Mouse (Mus musculus) ovary, adult 10 weeks (tissue): Measurements from ENCODE around the gene Tcf23. TPM values are rescaled to one million over a fixed set of nuclear protein-coding genes. Genes with fewer than 3 reads are reported as not detected.

ENCODE experiments used
- polyA plus RNA-seq: library from polyadenylated mRNA; stranded (reverse); fragments of 350-450 nt; fragmentation: Illumina TruSeq; extraction: RNeasy Lipid Tissue Mini Kit (QIAGEN cat#74804); gene quantifications from one replicate; pipeline ENCODE4 v1.2.3, GENCODE M21; 2014

Tcf23 gene
- polyA plus RNA-seq, result 4.5 TPM

GRCm38 (mm10) chr5:30968416-30968815, at the start of gene Tcf23:
Gene Tcf23 (plus strand): TSS chr5:30968662.

GRCm38 (mm10) chr5:30921256-30922033, 47.0 kb upstream of the Tcf23 start, which contains the start of gene Khk:
Gene Khk (plus strand): TSS chr5:30921431.

GRCm38 (mm10) chr5:30944956-30945781, 23.3 kb upstream of the Tcf23 start, which contains the start of gene Cgref1:
Gene Cgref1 (minus strand): TSS chr5:30945591.

GRCm38 (mm10) chr5:30959966-30960501, 8.4 kb upstream of the Tcf23 start, which contains the start of gene Preb:
Gene Preb (minus strand): TSS chr5:30960361.

Other genes starting within 250 kb of the Tcf23 start
- gene Mapre3, start 154.0 kb upstream of the Tcf23 start, polyA plus RNA-seq, result 8.6 TPM
- gene Tmem214, start 100.7 kb upstream of the Tcf23 start, polyA plus RNA-seq, result 29.0 TPM
- 4.3 TPM for gene Agbl5, start 80.0 kb upstream of the Tcf23 start, polyA plus RNA-seq
- 209 TPM for gene Ost4, start 60.9 kb upstream of the Tcf23 start, polyA plus RNA-seq
- gene Emilin1, start 55.3 kb upstream of the Tcf23 start, polyA plus RNA-seq, result not detected
- not detected for gene Khk, start 47.2 kb upstream of the Tcf23 start, polyA plus RNA-seq
- not detected for gene Cgref1, start 23.1 kb upstream of the Tcf23 start, polyA plus RNA-seq
- gene Preb, start 8.3 kb upstream of the Tcf23 start, polyA plus RNA-seq, result 11.1 TPM
- 77.8 TPM for gene Atraid, start 79.7 kb downstream of the Tcf23 start, polyA plus RNA-seq
- 1.9 TPM for gene Slc5a6, start 80.3 kb downstream of the Tcf23 start, polyA plus RNA-seq
- gene Cad, start 86.1 kb downstream of the Tcf23 start, polyA plus RNA-seq, result 1.7 TPM
- 0.97 TPM for gene Dnajc5g, start 137.6 kb downstream of the Tcf23 start, polyA plus RNA-seq
- gene Slc30a3, start 139.6 kb downstream of the Tcf23 start, polyA plus RNA-seq, result not detected
- gene Trim54, start 148.1 kb downstream of the Tcf23 start, polyA plus RNA-seq, result not detected
- gene Ucn, start 170.2 kb downstream of the Tcf23 start, polyA plus RNA-seq, result not detected
- 41.7 TPM for gene Mpv17, start 185.6 kb downstream of the Tcf23 start, polyA plus RNA-seq
- gene Gm29609, start 211.2 kb downstream of the Tcf23 start, polyA plus RNA-seq, result 0.48 TPM
- gene Gtf3c2, start 211.5 kb downstream of the Tcf23 start, polyA plus RNA-seq, result 47.4 TPM
- gene Snx17, start 224.6 kb downstream of the Tcf23 start, polyA plus RNA-seq, result 57.4 TPM
- 2.3 TPM for gene Eif2b4, start 224.8 kb downstream of the Tcf23 start, polyA plus RNA-seq
- 1.5 TPM for gene Zfp513, start 233.6 kb downstream of the Tcf23 start, polyA plus RNA-seq